Mouse (Mus musculus) megakaryocyte, embryonic 14.5 days (primary cell): ENCODE data around the gene Ptprr. TPM values are rescaled to one million over a fixed set of nuclear protein-coding genes. Genes with fewer than 3 reads are reported as not detected.

Experiments used
- H3K27me3 ChIP-seq: replicated peaks from 2 replicates; pipeline ENCODE3; 2012; ENCODE audit warnings: inconsistent platforms
- H3K36me3 ChIP-seq: replicated peaks from 2 replicates; pipeline ENCODE3; 2012; ENCODE audit warnings: low read length, inconsistent platforms, mixed read lengths
- H3K4me1 ChIP-seq: 2 replicates; pipeline ENCODE4 v1.6.1; 2012; ENCODE audit warnings: inconsistent platforms
- H3K4me3 ChIP-seq: replicated peaks from 2 replicates; pipeline ENCODE3; 2012; ENCODE audit warnings: moderate library complexity, mild to moderate bottlenecking, inconsistent platforms
- H3K9me3 ChIP-seq: 2 replicates; pipeline ENCODE4 v1.6.1; 2012; ENCODE audit warnings: inconsistent platforms
- FLI1 ChIP-seq: IDR thresholded peaks from 2 replicates; pipeline ENCODE4 v1.6.1; 2012; ENCODE audit warnings: low read length, inconsistent platforms, mixed read lengths
- GATA1 ChIP-seq: IDR thresholded peaks from 3 replicates; pipeline ENCODE4 v1.6.1; 2012; ENCODE audit warnings: mixed read lengths, low read length, inconsistent platforms, borderline replicate concordance
- polyA plus RNA-seq: library from polyadenylated mRNA; stranded (reverse); fragments of >175 nt; gene quantifications from 2 replicates; pipeline ENCODE4 v1.2.3, GENCODE M21; 2012; ENCODE audit warnings: low replicate concordance; ENCODE audit not compliant: insufficient read depth

Ptprr gene
- not detected in 2 replicates for polyA plus RNA-seq

- H3K36me3 ChIP-seq = no peaks in the 10 kb centered on the region
- H3K4me1 ChIP-seq = peaks cover 8% of the 10 kb centered on the region; the same call in 1 of the 2 replicates
- peaks cover 9% of the 10 kb centered on the region for H3K9me3 ChIP-seq
- no peak for TF ChIP-seq GATA1
- no peak for TF ChIP-seq FLI1
- H3K27me3 ChIP-seq = peaks cover 12% of the 10 kb centered on the region
- peak within 1 kb of the TSS; percentile 46 for H3K4me3 ChIP-seq
Measured at GRCm38 (mm10) chr10:116017845-116018479, at the start of gene Ptprr. Gene Ptprr (plus strand): TSS chr10:116018213.

DNA sequence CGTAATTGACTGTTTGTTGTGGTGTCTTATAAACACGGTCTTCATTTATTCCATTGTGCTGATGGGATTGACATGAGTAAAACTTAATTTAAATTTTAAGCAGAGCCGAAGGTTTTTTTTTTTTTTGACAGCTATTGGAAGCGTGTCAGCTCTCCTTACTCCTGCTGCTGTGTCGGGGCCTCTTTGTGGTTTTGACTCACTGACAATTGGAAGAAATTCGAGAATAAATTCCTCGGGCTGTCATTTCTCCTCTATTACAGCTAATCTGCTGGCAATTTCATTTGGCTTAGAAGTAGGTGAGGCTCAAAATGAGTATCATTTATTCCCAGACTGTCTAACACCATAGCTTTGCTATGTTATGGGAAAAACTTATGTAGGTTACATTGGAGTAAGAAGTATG lies 41.7 kb upstream of the Ptprr start:
- Histone ChIP-seq H3K27me3 (no peaks in the 10 kb centered on the region), H3K4me1 (no peaks in the 10 kb centered on the region), H3K4me3 (no peak overlapping the region), H3K9me3 (peaks cover 10% of the 10 kb centered on the region; the same call in 1 of the 2 replicates), H3K36me3 (no peaks in the 10 kb centered on the region)
- TF ChIP-seq FLI1 = no peak
- TF ChIP-seq GATA1 = no peak

DNA sequence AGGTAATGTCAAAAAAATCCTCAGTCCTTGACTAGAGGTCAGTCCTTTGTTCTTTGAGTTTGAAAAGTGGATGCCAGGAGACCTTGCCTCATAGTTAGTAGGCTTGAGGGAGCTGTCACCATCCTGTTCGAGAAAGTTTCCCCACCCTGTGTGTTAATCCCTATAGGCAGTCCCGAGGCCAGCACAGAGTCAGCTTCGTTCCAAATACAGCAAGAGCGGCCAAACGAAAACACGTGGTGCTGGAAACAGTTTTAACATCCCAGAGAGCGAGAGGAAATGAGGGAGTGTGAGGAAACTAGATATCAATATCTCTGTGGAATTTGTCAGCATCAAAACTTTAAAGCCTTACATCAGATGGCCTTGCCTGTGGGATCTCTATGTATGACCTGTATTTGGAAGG lies 39.0 kb upstream of the Ptprr start:
- TF ChIP-seq GATA1 (no peak), FLI1 (no peak)
- Histone ChIP-seq H3K9me3 (peaks cover 19% of the 10 kb centered on the region; the same call in 1 of the 2 replicates), H3K36me3 (no peaks in the 10 kb centered on the region), H3K4me1 (no peaks in the 10 kb centered on the region), H3K27me3 (no peaks in the 10 kb centered on the region), H3K4me3 (no peak overlapping the region)

- TF ChIP-seq FLI1 (no peak), GATA1 (no peak)
- Histone ChIP-seq H3K27me3 (no peaks in the 10 kb centered on the region), H3K4me1 (no peaks in the 10 kb centered on the region), H3K36me3 (no peaks in the 10 kb centered on the region), H3K9me3 (peaks cover 19% of the 10 kb centered on the region; the same call in 1 of the 2 replicates), H3K4me3 (no peak overlapping the region)
Measured at GRCm38 (mm10) chr10:115980018-115980417, 38.0 kb upstream of the Ptprr start.

DNA sequence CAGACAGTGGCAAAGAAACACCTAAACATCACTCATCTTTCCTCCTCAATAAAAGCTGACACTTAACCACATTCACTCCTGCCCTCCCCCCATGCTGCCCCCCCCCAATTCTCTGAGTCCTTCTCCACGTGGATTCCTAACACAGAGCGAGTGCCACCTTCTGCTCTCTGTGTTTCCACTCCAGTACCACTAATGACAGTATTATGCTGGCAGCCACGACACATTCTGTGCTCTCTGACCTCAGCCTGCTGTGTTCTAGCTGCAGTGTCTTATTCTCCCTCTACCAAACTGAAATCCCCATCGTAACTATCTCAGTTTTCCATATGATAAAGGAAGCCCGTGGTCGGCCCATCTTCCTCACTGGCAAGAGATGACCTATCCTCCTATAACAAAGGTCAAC lies 33.7 kb upstream of the Ptprr start:
- H3K36me3 ChIP-seq = no peaks in the 10 kb centered on the region
- H3K4me1 ChIP-seq = no peaks in the 10 kb centered on the region
- no peaks in the 10 kb centered on the region for H3K27me3 ChIP-seq
- peaks cover 13% of the 10 kb centered on the region; the same call in 1 of the 2 replicates for H3K9me3 ChIP-seq
- H3K4me3 ChIP-seq = no peak overlapping the region
- no peak for TF ChIP-seq GATA1

GRCm38 (mm10) chr10:116001838-116002237 lies 16.2 kb upstream of the Ptprr start:
- TF ChIP-seq FLI1 = no peak
- TF ChIP-seq GATA1 = no peak
- Histone ChIP-seq H3K4me1 (no peaks in the 10 kb centered on the region), H3K4me3 (no peak overlapping the region), H3K9me3 (peaks cover 14% of the 10 kb centered on the region), H3K27me3 (no peaks in the 10 kb centered on the region), H3K36me3 (no peaks in the 10 kb centered on the region)

- TF ChIP-seq FLI1 (no peak), GATA1 (no peak)
- no peak overlapping the region for H3K4me3 ChIP-seq
- H3K9me3 ChIP-seq = peaks cover 19% of the 10 kb centered on the region
- H3K4me1 ChIP-seq = no peaks in the 10 kb centered on the region
- H3K36me3 ChIP-seq = no peaks in the 10 kb centered on the region
- H3K27me3 ChIP-seq = no peaks in the 10 kb centered on the region
Measured at GRCm38 (mm10) chr10:116006675-116007074, 11.3 kb upstream of the Ptprr start.

- H3K36me3 ChIP-seq = no peaks in the 10 kb centered on the region
- H3K4me1 ChIP-seq = peaks cover 8% of the 10 kb centered on the region; the same call in 1 of the 2 replicates
- peaks cover 9% of the 10 kb centered on the region for H3K9me3 ChIP-seq
- H3K4me3 ChIP-seq = peak overlapping the region; percentile 46
- TF ChIP-seq FLI1 (no peak), GATA1 (no peak)
- peaks cover 12% of the 10 kb centered on the region for H3K27me3 ChIP-seq
Measured at GRCm38 (mm10) chr10:116018480-116018891, 473 bp downstream of the Ptprr start.

DNA sequence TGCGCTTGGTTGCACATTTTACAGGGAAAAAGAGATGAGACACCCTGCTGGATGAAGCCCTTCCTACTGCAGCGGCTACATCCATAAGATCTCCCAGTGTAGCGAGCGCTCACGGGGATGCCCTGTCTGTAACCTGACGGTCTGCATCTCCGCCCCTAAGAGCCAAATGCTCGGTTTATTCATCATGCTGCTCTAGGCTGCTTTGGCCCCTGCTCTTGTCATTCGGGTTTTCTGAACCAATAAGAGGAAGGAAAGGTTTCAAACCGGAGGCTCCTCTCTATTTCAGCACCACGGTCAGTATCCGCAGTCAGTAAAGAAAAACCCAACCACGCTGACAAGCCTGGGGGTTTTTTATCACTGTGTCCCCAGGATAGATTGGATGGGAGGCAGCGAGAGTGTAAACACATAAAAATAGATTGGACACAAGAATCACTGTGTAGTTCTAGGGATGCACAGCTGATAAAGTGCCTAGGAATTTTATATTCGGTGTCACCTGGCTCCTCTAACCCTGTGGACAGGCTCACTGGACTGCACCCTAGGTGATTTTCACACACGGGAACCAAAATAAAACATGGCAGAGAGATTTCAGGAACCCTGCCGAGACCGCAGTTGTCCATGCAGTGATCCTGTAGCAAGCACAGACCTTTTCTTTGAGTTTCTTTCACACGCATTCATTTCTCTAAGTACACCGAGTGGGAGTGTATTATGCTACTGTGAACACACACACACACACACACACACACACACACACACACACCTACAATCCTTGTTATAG lies 1.3 kb downstream of the Ptprr start:
- no peak overlapping the region for H3K4me3 ChIP-seq
- TF ChIP-seq GATA1 (no peak), FLI1 (no peak)

DNA sequence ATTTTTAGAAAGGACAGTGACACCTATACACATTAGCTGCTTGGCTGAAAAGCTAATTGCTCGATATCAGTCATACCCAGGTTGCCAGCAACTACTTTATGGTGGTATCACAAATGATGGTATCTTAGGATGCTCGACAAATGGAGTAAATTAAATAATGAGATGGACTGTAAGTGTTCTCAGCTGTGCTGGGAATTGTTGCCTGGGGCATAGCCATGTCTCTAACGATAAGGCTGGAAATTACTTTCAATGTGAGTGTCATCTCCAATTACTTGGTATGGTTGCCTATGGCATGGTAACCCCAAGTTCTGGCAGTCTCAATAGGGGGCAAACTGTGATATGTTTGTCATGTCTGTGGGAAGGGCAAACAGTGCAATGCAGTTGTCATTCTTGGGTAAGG lies 3.1 kb downstream of the Ptprr start:
- peaks cover 13% of the 10 kb centered on the region for H3K9me3 ChIP-seq
- H3K4me1 ChIP-seq = peaks cover 8% of the 10 kb centered on the region; the same call in 1 of the 2 replicates
- no peaks in the 10 kb centered on the region for H3K36me3 ChIP-seq
- TF ChIP-seq GATA1 (no peak), FLI1 (no peak)
- H3K4me3 ChIP-seq = no peak overlapping the region
- peaks cover 12% of the 10 kb centered on the region for H3K27me3 ChIP-seq

More for the DNA sequence above, 1.3 kb downstream of the Ptprr start:
- peaks cover 8% of the 10 kb centered on the region; the same call in 1 of the 2 replicates for H3K4me1 ChIP-seq
- H3K27me3 ChIP-seq = peaks cover 12% of the 10 kb centered on the region
- H3K9me3 ChIP-seq = peaks cover 13% of the 10 kb centered on the region
- H3K36me3 ChIP-seq = no peaks in the 10 kb centered on the region
